ENCODE assay signal across 21 mouse cellular contexts in the genomic region with DNA sequence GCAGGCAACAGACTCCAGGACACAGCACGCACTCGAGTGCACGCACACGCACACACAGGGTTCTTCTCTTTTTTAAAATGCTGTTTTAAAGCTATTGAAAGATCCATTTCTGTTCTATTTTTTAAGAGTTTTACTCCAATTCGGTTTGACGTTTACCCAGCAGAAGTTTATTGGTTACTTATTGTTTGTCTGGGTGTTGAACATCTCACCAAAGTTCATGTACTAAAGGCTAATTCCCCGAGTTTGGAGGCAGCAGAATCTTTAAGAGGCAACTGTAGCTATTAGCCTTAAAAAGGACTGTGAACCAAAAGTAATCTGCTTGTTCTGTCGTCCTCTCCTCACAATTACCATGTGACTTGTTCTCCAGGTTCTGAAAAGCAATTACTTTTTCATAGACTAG.
DNase-seq lines count a peak whose midpoint lies in the region; ATAC-seq lines count a peak whose summit lies in the region.
"Had no signal": no experiment of that assay in that cellular context is flagged by ENCODE, and none has a peak within 500 bp of the region (broad histone marks: within the 10 kb centered on the region; RNA-seq: fewer than 3 reads in every experiment).

No protein-coding gene starts in this region.

- no peaks in the 10 kb centered on the region for H3K4me1 ChIP-seq in kidney, embryonic 14.5 days (ENCODE audit: control insufficient read depth, insufficient read depth, low read length)
- H3K4me1 ChIP-seq: embryonic facial prominence, embryonic 13.5 days; embryonic facial prominence, embryonic 15.5 days; forebrain, embryonic 10.5 days; forebrain, embryonic 12.5 days had no signal

- WGBS in kidney, embryonic 14.5 days: 84% methylated on average over 8 of the region's 8 CpGs

- no peak overlapping the region for H3K9ac ChIP-seq in kidney, embryonic 14.5 days (ENCODE audit: low read depth, low read length)
- H3K9ac ChIP-seq: embryonic facial prominence, embryonic 13.5 days; embryonic facial prominence, embryonic 15.5 days; forebrain, embryonic 12.5 days had no signal

- H3K9me3 ChIP-seq in kidney, embryonic 14.5 days (ENCODE audit: control insufficient read depth, low read length): no peaks in the 10 kb centered on the region
- H3K9me3 ChIP-seq: embryonic facial prominence, embryonic 13.5 days; embryonic facial prominence, embryonic 15.5 days; forebrain, embryonic 10.5 days; forebrain, embryonic 12.5 days had no signal

- H3K27me3 ChIP-seq in kidney, embryonic 14.5 days (ENCODE audit: control insufficient read depth, insufficient read depth, low read length): no peaks in the 10 kb centered on the region
- H3K27me3 ChIP-seq: embryonic facial prominence, embryonic 13.5 days; embryonic facial prominence, embryonic 15.5 days; forebrain, embryonic 12.5 days had no signal

- no peaks in the 10 kb centered on the region for H3K36me3 ChIP-seq in kidney, embryonic 14.5 days (ENCODE audit: control insufficient read depth, insufficient read depth, low read length)
- H3K36me3 ChIP-seq: embryonic facial prominence, embryonic 13.5 days; embryonic facial prominence, embryonic 15.5 days; forebrain, embryonic 10.5 days; forebrain, embryonic 12.5 days had no signal

- no peak overlapping the region for H3K4me2 ChIP-seq in kidney, embryonic 14.5 days (replicated peaks; ENCODE audit: low read depth, low read length)
- H3K4me2 ChIP-seq: embryonic facial prominence, embryonic 13.5 days; embryonic facial prominence, embryonic 15.5 days; forebrain, embryonic 12.5 days had no signal

- peak; percentile 2 to 8 for DNase-seq in kidney, adult 8-10 months
- no peak for DNase-seq in kidney, postnatal 14 days
- DNase-seq in kidney, postnatal 36 days: peak; percentile 3 to 18
- DNase-seq: adrenal gland, adult 2 months; adrenal gland, postnatal 10 days; adrenal gland, postnatal 25 days; cerebellum, adult 11 months; cerebellum, adult 18-20 months; cerebellum, adult 8-10 months; cerebellum, adult 9-11 months; cerebellum, postnatal 14 days; cerebellum, postnatal 36 days; embryo, embryonic 11 days had no signal

- H3K27ac ChIP-seq in kidney, embryonic 14.5 days (ENCODE audit: low read depth, low read length): no peak overlapping the region
- H3K27ac ChIP-seq: embryonic facial prominence, embryonic 13.5 days; embryonic facial prominence, embryonic 15.5 days; forebrain, embryonic 10.5 days; forebrain, embryonic 12.5 days had no signal

- H3K4me3 ChIP-seq in kidney, embryonic 14.5 days (ENCODE audit: low read length): no peak overlapping the region
- H3K4me3 ChIP-seq: embryonic facial prominence, embryonic 13.5 days; embryonic facial prominence, embryonic 15.5 days; erythroblast, embryonic 14.5 days; forebrain, embryonic 10.5 days; forebrain, embryonic 12.5 days had no signal

- no peak for ATAC-seq in kidney, embryonic 14.5 days (ENCODE audit: low FRiP score, low TSS enrichment)
- ATAC-seq: forebrain, embryonic 14.5 days; forebrain, embryonic 16.5 days had no signal
